Mouse (Mus musculus) liver, embryonic 11.5 days (tissue): ENCODE results near the gene Celf6. TPM values are rescaled to one million over a fixed set of nuclear protein-coding genes. Genes with fewer than 3 reads are reported as not detected.
A peak's percentile ranks its signal among the peaks of the same experiment; 100 is the strongest.

Source experiments
- ATAC-seq: fragments of 200-750 bp; cut with Nextera tagmentation; replicated peaks from 2 replicates; pipeline ENCODE4 v1.8.0; 2017; ENCODE audit warnings: moderate number of reproducible peaks, mild to moderate bottlenecking, moderate TSS enrichment, moderate library complexity; ENCODE audit not compliant: low FRiP score
- DNase-seq: peaks from one replicate; pipeline ENCODE4 v3.0.0-alpha.2; 2017; ENCODE audit warnings: low spot score
- H3K27ac ChIP-seq: fragments of 300-500 bp; sonication (generic); 2 replicates; pipeline ENCODE4 v1.5.1; 2014; ENCODE audit warnings: mild to moderate bottlenecking, low read depth, low read length, control low read depth
- H3K27me3 ChIP-seq: fragments of 300-500 bp; sonication (generic); replicated peaks from 2 replicates; pipeline ENCODE4 v1.6.1; 2014; ENCODE audit warnings: low read length, mixed read lengths; ENCODE audit not compliant: control insufficient read depth, insufficient read depth
- H3K36me3 ChIP-seq: fragments of 300-500 bp; sonication (generic); 2 replicates; pipeline ENCODE4 v1.6.1; 2014; ENCODE audit warnings: mild to moderate bottlenecking, low read length, moderate library complexity, mixed read lengths; ENCODE audit not compliant: control insufficient read depth, insufficient read depth
- H3K4me1 ChIP-seq: fragments of 300-500 bp; sonication (generic); replicated peaks from 2 replicates; pipeline ENCODE4 v1.6.1; 2014; ENCODE audit warnings: low read length, mixed read lengths; ENCODE audit not compliant: control insufficient read depth, insufficient read depth
- H3K4me2 ChIP-seq: fragments of 300-500 bp; sonication (generic); 2 replicates; pipeline ENCODE4 v1.6.1; 2014; ENCODE audit warnings: mild to moderate bottlenecking, control low read depth, moderate library complexity
- H3K4me3 ChIP-seq: fragments of 300-500 bp; sonication (generic); 2 replicates; pipeline ENCODE4 v1.5.1; 2014; ENCODE audit warnings: low read depth, low read length, control low read depth
- H3K9ac ChIP-seq: fragments of 300-500 bp; sonication (generic); 2 replicates; pipeline ENCODE4 v1.6.1; 2014; ENCODE audit warnings: low read depth, low read length, control low read depth
- H3K9me3 ChIP-seq: fragments of 300-500 bp; sonication (generic); 2 replicates; pipeline ENCODE4 v1.6.1; 2016; ENCODE audit warnings: low read length, inconsistent platforms, mixed read lengths; ENCODE audit not compliant: control insufficient read depth
- WGBS: fragments of 180-500 bp; shearing (Covaris S2); extraction: QIAGEN DNeasy Blood & Tissue Kit; methylation state at CpG from one replicate; pipeline ENCODE4 v1.1.7; 2014; 5-methylcytosine and 5-hydroxymethylcytosine counted together
- polyA plus RNA-seq: library from polyadenylated mRNA; unstranded; fragments of >200 nt; fragmentation: Nextera tagmentation; extraction: Ambion mirVana; gene quantifications from 2 replicates; pipeline ENCODE4 v1.2.1, GENCODE M21; 2014

The Celf6 gene
- polyA plus RNA-seq, 1 experiment from 2014 or later, result 0.10 TPM

DNA sequence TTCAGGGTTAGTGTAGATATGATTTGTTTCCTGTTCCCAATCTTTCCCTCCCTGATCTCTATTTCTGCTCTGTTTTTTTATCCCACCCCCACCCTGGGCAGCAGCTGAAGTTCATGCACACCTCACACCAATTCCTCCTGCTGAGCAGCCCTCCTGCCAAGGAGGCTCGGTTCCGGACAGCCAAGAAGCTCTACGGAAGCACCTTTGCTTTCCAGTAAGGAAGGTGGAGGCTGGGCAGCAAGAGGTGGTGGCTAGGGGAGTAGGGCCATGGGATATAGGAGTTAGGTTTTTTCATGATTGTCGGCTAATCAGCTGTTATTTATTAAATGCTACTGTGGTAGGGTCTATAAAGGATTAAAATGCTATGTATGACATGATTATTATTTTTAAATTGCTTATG, 62.2 kb downstream of the Celf6 start:
- H3K27me3 ChIP-seq, result no peaks in the 10 kb centered on the region
- H3K9me3 ChIP-seq, result no peaks in the 10 kb centered on the region
- H3K27ac ChIP-seq, result no peak overlapping the region
- H3K9ac ChIP-seq, result no peak overlapping the region
- DNase-seq (no peak), ATAC-seq (no peak)
- WGBS, result 93% methylated on average over 4 of the region's 4 CpGs
- H3K4me3 ChIP-seq, result no peak overlapping the region
- H3K36me3 ChIP-seq, result peaks cover 4% of the 10 kb centered on the region
- H3K4me2 ChIP-seq, result no peak overlapping the region
- peaks cover 3% of the 10 kb centered on the region; the same call in 1 of the 2 replicates for H3K4me1 ChIP-seq

DNA sequence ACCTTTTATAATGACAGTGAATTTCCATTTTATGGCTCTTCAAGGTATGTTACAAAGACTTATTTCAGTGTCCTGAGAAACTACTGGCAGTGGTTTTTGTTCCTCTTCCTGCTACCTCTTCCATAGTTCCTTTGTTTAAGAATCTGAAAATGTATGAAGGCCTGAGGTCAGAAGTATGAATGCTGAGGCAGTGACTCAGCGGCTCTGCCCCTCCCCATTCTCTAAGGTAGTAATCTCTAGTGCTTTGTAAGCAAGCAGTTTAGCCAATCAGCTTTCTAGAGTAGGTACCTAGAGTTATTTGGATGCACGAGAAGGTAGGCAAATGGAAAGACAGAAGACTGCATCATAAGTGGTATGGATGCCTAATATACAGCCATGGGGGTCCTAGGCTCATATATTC, 63.6 kb downstream of the Celf6 start:
- H3K36me3 ChIP-seq, result peaks cover 4% of the 10 kb centered on the region
- H3K9ac ChIP-seq, result no peak overlapping the region
- H3K4me2 ChIP-seq, result no peak overlapping the region
- no peaks in the 10 kb centered on the region for H3K27me3 ChIP-seq
- H3K4me1 ChIP-seq, result peaks cover 3% of the 10 kb centered on the region; the same call in 1 of the 2 replicates
- ATAC-seq, result no peak
- H3K27ac ChIP-seq, result no peak overlapping the region
- H3K9me3 ChIP-seq, result no peaks in the 10 kb centered on the region
- WGBS, result 81% methylated on average over 2 of the region's 2 CpGs
- no peak for DNase-seq
- no peak overlapping the region for H3K4me3 ChIP-seq

DNA sequence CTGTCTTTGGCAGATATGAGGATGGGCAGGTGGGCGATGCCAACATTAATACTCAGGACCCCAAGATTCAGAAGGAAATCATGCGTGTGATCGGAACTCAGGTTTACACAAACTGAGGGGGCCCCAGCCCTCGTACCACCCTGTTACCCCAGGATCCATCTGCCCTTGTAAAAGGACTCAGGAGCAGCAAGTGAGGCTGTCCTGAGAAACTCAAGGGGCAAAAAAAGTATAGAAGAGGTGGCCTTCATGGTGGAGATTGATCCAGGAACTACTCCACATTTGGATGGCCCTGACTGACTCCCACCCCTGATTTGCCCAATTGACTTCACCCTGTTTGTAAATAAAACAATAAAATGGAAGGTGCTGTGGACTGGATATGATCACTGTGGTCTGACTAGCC, 72.2 kb downstream of the Celf6 start:
- DNase-seq (no peak), ATAC-seq (no peak)
- Histone ChIP-seq H3K36me3 (peaks cover 4% of the 10 kb centered on the region; the same call in 1 of the 2 replicates), H3K9ac (no peak overlapping the region), H3K4me2 (no peak overlapping the region), H3K9me3 (no peaks in the 10 kb centered on the region), H3K27me3 (no peaks in the 10 kb centered on the region), H3K27ac (no peak overlapping the region), H3K4me1 (peaks cover 11% of the 10 kb centered on the region), H3K4me3 (no peak overlapping the region)
- WGBS, result 92% methylated on average over 4 of the region's 4 CpGs

DNA sequence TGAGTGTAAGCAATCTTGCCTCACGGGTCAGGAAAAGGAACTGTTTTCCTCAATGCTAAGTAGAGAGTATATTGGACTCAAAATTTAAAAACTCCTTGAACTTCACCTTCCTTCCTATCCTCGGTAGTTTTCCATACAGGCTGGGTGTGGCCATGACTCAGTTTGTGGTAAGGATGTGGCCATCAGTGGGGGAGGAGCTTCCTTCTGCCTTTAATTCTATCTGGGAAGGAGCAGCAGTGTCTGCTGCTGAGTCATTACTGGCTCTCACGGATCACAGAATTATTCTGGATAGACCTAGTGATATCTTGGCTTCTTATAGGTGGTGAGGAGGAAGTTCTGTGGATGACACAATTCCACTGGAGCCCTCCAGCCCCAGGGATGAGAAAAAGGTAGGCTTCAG, 75.7 kb downstream of the Celf6 start:
- Histone ChIP-seq H3K27me3 (no peaks in the 10 kb centered on the region), H3K27ac (peak overlapping the region; percentile 16; the same call in 1 of the 2 replicates), H3K4me1 (peaks cover 18% of the 10 kb centered on the region), H3K9me3 (no peaks in the 10 kb centered on the region), H3K36me3 (peaks cover 4% of the 10 kb centered on the region; the same call in 1 of the 2 replicates), H3K4me2 (peak overlapping the region; percentile 26), H3K4me3 (no peak overlapping the region), H3K9ac (no peak overlapping the region)
- 6% methylated on average over 3 of the region's 3 CpGs for WGBS
- no peak for DNase-seq
- peak; percentile 23; the same call in 1 of the 2 replicates for ATAC-seq

DNA sequence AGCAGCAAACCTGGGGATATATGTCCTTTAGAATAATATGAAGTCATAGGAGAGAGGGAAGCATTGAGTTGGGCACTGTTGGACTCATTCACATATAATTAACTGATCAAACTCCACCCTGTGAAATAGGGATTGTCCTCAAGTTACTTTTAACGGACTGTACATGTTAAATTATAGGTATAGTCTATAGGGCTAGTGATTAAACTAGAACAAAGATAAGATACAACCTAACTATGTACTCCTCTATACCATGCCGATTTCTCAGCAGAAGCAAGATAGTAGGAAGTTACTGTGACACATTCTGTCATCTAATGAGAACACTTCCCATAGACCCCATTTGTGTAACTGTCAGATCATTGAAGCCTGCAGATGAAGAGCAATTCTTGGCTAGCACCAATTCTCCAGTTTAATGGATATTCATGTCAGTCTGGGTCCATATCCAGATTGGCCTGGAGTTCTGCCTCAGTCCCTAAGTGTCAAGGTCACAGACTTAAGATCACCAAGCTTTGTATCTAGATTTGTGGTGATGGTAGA, 76.8 kb downstream of the Celf6 start:
- no peaks in the 10 kb centered on the region for H3K27me3 ChIP-seq
- H3K9me3 ChIP-seq, result no peaks in the 10 kb centered on the region
- no peak overlapping the region for H3K4me3 ChIP-seq
- no peaks in the 10 kb centered on the region for H3K36me3 ChIP-seq
- H3K4me1 ChIP-seq, result peaks cover 26% of the 10 kb centered on the region
- H3K4me2 ChIP-seq, result peak overlapping the region; percentile 85; the same call in 1 of the 2 replicates
- H3K27ac ChIP-seq, result no peak overlapping the region
- no peak overlapping the region for H3K9ac ChIP-seq
- no peak for ATAC-seq
- 80% methylated on average over 2 of the region's 2 CpGs for WGBS
- DNase-seq, result no peak

DNA sequence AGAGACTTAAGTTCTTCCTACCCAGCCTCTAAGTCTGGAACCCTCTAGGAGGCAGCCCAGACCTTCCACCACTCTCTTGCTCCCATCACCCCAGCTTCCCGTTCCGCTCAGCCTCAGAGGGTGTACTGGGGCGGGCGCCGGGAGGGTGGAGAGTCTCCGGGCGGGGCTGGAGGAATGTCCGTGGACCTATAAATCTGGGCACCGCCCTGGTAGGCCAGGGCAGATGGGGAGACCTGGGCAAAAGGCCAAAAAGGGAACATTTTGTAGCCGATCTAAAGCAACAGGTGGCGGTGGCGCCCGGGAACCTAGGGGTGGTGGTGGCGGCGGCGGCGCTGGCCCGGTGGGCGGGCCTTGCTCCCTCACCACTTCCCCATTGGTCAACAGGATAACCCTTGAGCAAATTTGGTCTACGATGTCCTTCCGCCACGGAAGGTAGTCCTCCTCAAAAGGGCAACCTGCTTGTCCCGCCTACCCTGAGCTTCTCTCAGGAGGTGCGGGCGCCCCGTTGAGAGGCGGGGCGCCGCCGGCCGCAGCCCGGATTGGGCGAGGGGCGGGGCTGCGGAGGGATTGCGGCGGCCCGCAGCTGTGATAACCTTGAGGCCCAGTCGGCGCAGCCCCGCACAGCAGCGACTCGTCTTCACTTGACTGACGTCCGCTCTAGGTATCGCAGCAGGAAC, 78.4 kb downstream of the Celf6 start, which contains the start of gene Pkm:
TSS of gene Pkm (plus strand) at position 411 of the 677 bp plus-strand sequence.
- Histone ChIP-seq H3K36me3 (peaks cover 5% of the 10 kb centered on the region; the same call in 1 of the 2 replicates), H3K4me1 (peaks cover 42% of the 10 kb centered on the region)
- DNase-seq, result peak; percentile 94

More for the DNA sequence above, 78.4 kb downstream of the Celf6 start, which contains the start of gene Pkm:
- H3K4me3 ChIP-seq, result peak within 1 kb of the TSS; percentile 83
- peak within 1 kb of the TSS; percentile 97 for H3K27ac ChIP-seq
- no peaks in the 10 kb centered on the region for H3K27me3 ChIP-seq
- peak within 1 kb of the TSS; percentile 85 for H3K4me2 ChIP-seq
- ATAC-seq, result peak; percentile 82
- H3K9me3 ChIP-seq, result no peaks in the 10 kb centered on the region
- H3K9ac ChIP-seq, result peak within 1 kb of the TSS; percentile 87
- under 1% methylated on average over 46 of the region's 46 CpGs for WGBS

Other genes starting within 250 kb of the Celf6 start
- gene Bbs4, start 224.4 kb upstream of the Celf6 start, polyA plus RNA-seq, result 6.1 and 6.3 TPM in 2 replicates
- 11.9 and 13.2 TPM in 2 replicates for gene Arih1, start 91.3 kb upstream of the Celf6 start, polyA plus RNA-seq
- gene Hexa, start 38.4 kb upstream of the Celf6 start, polyA plus RNA-seq, result 62.4 and 65.3 TPM in 2 replicates
- gene Tmem202, start 38.1 kb upstream of the Celf6 start, polyA plus RNA-seq, result 0.22 TPM in 1 of 2 replicates, not detected in the other
- 13.8 and 17.2 TPM in 2 replicates for gene Parp6, start 39.4 kb downstream of the Celf6 start, polyA plus RNA-seq
- gene Pkm, start 78.5 kb downstream of the Celf6 start, polyA plus RNA-seq, result 1,209 and 1,320 TPM in 2 replicates
- 0.16 and 0.25 TPM in 2 replicates for gene Gramd2, start 102.2 kb downstream of the Celf6 start, polyA plus RNA-seq
- 9.8 and 10.9 TPM in 2 replicates for gene Senp8, start 172.8 kb downstream of the Celf6 start, polyA plus RNA-seq
- 7.0 and 8.1 TPM in 2 replicates for gene Myo9a, start 173.0 kb downstream of the Celf6 start, polyA plus RNA-seq